Mouse (Mus musculus): ENCODE data around the gene Shank3.

Shank3 gene

GRCm38 (mm10) chr15:89524611-89525415, 25.4 kb downstream of the Shank3 start:
- in situ Hi-C loops (cut with MboI, MseI), result no loop called here

DNA sequence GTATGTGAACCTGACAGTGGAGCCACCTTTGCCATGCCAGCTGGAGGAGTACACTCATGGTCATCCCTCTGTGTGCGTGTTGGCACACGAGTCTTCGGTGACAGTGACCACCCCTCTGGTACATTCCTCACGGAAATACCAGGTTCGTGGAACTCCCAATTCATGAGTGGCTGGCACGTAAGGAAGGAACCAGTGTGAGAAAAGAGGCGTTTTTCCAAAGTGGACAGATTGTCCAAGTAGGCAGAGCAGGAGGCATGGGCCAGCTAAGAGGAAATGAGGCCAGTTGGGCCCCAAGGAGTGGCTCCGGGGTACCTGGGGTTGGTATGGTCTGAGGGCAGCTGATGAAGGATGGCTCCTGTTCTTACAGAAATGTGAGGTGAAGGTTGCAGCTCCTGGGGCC, 26.0 kb downstream of the Shank3 start:
- in situ Hi-C loops (cut with MboI, MseI), result no loop called here

DNA sequence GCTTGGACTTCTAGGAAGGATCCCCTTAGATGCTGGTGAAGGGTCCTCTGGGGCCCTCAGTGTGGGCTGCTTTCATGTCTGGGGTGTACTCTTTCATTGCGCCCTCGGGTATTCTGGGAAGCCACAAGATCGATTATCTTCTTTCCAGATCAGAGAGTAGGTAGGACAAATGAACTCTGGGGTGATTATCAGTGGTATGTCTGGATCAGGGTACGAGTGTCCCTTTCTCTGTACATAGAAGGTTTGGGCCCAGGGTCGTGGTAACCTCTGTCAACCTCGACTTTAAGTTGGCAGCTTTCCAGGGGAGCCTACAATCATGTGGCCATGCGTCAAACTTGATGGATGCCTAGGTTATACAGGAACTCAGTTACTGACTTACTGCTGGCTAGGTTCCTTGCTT, 26.5 kb downstream of the Shank3 start:
- in situ Hi-C loops (cut with MboI, MseI), result no loop called here

DNA sequence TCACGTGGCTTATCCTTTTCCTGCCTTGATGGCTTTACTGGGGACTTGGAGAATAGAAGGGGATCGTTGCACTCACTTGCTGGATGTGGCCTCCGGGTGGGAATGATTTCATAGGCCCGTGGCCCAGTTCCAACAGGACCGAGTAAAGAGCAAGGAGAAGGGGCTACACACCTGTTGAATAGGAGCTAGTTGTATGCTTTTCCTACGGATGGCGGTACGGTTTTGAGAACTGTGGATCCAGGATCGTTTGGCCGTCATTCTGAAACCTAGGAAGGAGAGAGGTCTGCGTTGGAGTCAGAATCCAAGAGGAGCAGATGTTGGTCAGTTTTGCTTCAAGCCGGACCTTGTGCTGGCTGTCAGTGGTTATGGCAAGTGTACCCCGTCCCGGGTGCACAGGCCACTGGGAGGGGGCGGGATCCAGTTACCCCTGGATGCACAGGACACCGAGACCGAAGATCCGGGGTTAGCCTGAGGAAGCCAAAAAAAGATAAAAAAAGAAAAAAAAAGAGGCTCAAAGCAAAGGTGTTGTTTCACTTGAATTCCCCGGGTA, 27.4 kb downstream of the Shank3 start:
- in situ Hi-C loops (cut with MboI, MseI), result no loop called here

- in situ Hi-C loops (cut with MboI, MseI), result no loop called here
These were observed 28.0 kb downstream of the Shank3 start for GRCm38 (mm10) chr15:89527466-89527865.

GRCm38 (mm10) chr15:89528201-89528850, 28.9 kb downstream of the Shank3 start:
- in situ Hi-C loops (cut with MboI, MseI), result no loop called here

GRCm38 (mm10) chr15:89528923-89529322, 29.5 kb downstream of the Shank3 start:
- in situ Hi-C loops (cut with MboI, MseI), result no loop called here

- in situ Hi-C loops (cut with MboI, MseI), result no loop called here
These were observed 30.9 kb downstream of the Shank3 start for GRCm38 (mm10) chr15:89530336-89530735.

DNA sequence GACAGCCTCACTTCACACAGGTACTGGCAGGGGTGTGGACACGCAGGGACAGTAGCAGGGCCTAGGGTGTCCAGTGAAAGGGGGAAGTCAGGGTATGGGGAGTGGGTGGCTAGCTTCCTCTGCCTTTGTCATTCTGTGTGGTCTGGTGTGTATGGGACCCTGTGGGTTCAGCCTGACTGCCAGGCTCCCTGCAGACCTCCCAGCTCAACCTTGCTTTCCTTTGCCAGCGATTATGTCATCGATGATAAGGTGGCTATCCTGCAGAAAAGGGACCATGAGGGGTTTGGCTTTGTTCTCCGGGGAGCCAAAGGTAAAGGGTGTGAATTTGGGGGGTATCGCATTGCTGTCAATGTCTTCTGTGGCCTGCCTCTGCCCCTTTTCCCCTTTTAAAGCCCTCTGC, 32.0 kb downstream of the Shank3 start:
- in situ Hi-C loops (cut with MboI, MseI), result no loop called here

DNA sequence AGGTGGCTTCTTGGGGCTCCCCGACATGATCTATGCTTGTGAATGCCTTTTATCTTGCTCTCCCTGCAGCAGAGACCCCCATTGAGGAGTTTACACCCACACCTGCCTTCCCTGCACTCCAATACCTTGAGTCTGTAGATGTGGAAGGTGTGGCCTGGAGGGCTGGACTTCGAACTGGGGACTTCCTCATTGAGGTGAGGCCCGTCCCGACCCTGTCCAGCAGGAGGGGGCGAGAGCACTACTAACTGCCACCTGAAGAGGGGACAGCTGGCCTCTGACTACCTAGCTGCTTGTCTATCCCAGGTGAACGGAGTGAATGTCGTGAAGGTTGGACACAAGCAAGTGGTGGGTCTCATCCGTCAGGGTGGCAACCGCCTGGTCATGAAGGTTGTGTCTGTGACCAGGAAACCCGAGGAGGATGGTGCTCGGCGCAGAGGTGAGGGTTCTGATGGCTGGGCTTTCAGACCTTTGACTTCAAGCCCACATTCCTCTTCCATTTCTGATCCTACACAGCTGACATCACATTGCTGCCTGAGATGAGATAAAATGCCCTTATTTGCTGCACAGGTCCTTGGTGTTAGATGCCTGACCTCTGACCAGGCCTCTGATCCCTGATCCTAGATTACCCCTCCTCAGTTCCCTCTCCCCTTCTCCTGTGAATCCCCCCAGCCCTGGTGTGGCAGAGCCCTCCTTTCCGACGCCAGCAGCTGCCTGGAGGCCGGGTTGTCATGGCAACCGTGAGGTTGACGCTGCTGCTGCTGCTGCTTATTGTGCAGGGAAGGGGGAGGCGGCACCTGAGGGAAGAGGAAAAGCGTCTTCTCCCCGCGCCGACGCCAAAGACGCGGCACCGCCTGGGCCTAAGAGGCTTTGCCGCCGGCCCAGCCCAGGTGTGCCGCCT, 32.9 kb downstream of the Shank3 start:
- in situ Hi-C loops (cut with MboI, MseI), result no loop called here

GRCm38 (mm10) chr15:89532924-89533842, 33.8 kb downstream of the Shank3 start:
- in situ Hi-C loops (cut with MboI, MseI), result no loop called here

DNA sequence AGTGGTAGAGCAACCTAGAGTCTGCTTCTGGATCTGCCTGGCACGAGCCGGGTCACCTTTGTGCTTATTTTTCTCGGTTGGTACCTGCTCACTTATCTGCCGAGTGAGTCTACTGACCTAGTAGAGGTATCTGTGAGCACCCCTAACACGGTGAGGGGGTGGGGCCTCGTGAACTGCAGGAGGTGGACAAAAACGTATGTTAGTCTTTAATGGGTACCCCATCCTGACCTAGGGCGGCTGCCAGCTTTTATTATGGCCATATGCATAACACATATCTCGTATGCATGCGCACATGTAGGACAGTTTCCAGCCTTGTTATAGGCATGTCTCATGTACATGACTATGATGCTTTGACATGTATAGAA, 34.4 kb downstream of the Shank3 start:
- in situ Hi-C loops (cut with MboI, MseI), result no loop called here

DNA sequence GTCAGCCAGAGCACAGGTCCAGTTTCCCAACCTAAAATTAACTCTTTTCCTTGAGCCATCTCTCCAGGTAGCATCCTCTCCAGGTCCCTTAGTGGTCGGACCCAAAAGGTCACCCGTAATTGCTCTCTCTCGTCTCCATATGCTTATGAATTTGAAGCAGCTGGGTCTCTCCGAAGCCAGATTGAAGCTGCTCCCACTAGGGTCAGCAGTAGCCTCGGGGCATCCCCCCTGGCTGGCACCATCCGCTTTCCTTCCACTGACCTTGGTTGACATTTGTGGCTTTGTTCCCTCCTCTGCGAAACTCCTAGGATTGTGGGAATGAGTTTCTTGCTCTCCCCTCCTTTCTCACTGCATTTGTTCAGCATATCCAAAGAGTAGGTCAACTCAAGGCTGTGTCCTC, 44.7 kb downstream of the Shank3 start:
- in situ Hi-C loops (cut with MboI, MseI), result no loop called here

- in situ Hi-C loops (cut with MboI, MseI), result no loop called here
These were observed 47.9 kb downstream of the Shank3 start for GRCm38 (mm10) chr15:89547321-89547720.

- in situ Hi-C loops (cut with MboI, MseI), result no loop called here
These were observed 48.6 kb downstream of the Shank3 start for GRCm38 (mm10) chr15:89547824-89548601.

DNA sequence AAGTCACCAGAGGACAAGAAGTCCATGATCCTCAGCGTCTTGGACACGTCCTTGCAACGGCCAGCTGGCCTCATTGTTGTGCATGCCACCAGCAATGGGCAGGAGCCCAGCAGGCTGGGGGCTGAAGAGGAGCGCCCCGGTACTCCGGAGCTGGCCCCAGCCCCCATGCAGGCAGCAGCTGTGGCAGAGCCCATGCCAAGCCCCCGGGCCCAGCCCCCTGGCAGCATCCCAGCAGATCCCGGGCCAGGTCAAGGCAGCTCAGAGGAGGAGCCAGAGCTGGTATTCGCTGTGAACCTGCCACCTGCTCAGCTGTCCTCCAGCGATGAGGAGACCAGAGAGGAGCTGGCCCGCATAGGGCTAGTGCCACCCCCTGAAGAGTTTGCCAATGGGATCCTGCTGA, 49.4 kb downstream of the Shank3 start:
- in situ Hi-C loops (cut with MboI, MseI), result no loop called here

GRCm38 (mm10) chr15:89550506-89550905, 51.1 kb downstream of the Shank3 start:
- in situ Hi-C loops (cut with MboI, MseI), result no loop called here

GRCm38 (mm10) chr15:89551733-89552132, 52.3 kb downstream of the Shank3 start:
- in situ Hi-C loops (cut with MboI, MseI), result no loop called here

DNA sequence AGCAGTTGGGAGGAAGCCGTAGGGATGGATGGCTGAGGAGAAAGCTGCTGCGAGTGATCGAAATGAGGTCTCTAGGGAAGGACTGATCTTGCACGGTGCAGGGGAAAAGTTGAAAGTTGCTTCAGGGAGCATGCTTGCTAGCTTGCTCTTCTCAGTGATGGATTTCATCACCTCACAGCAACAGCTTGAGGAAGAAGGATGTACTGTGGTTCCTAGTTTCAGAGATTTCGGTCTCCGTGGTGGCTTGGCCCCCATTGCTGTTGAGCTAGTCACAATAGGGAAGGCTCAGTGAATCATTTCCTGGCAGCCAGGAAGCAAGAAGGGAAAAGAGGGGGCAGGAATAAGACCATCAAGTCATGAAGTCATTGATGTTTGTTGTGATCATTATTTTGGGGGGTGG, 56.2 kb downstream of the Shank3 start:
- in situ Hi-C loops (cut with MboI, MseI), result no loop called here

Data from T-helper 2 cell (primary cell).